Mouse (Mus musculus) adrenal gland, postnatal 10 days (tissue): ENCODE measurements around the gene Nradd. TPM values are rescaled to one million over a fixed set of nuclear protein-coding genes. Genes with fewer than 3 reads are reported as not detected.

Experiments
- DNase-seq: peaks from one replicate; pipeline ENCODE4 v3.0.0; 2021; ENCODE audit warnings: mixed read lengths
- total RNA-seq, 2 experiments: library from RNA; stranded (reverse); gene quantifications; 2 replicates each; pipeline ENCODE4 v1.2.3; 2021

Gene Nradd
- total RNA-seq, 2 experiments from 2014 or later = 7.7 to 9.8 TPM

DNA sequence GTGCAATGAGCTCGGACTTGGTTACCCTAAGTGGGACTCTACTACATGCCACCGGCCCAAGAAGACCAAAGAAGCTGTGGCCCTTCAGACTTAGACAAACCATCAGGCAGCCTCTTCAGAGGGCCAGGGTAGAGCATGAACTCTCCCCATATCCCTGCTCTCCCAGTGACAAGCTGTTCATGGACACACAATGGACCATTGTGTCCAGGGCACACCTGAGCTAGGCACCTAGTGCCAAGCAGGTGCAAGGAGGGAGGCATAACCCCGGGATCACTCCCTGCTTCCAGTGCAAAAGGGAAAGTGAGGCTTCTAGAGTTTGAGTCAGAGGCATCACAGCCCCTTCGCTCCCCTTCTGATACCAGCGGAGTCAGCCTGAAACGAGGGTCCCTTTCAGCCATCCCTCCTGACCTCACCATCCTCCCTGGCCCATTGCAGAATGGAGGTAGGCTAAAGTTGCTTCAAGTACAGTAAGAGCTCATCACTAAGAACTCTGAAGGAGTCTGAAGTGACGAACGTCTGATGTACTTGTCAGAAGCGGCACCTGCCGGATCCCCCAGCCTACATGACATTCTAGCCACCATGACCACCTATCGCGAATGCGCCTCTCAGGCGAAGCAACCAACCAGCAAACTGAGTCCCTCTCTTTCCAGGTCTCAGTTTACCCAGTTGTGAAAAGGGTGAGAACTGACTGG is 28.9 kb upstream of the Nradd start:
- DNase-seq = no peak

DNA sequence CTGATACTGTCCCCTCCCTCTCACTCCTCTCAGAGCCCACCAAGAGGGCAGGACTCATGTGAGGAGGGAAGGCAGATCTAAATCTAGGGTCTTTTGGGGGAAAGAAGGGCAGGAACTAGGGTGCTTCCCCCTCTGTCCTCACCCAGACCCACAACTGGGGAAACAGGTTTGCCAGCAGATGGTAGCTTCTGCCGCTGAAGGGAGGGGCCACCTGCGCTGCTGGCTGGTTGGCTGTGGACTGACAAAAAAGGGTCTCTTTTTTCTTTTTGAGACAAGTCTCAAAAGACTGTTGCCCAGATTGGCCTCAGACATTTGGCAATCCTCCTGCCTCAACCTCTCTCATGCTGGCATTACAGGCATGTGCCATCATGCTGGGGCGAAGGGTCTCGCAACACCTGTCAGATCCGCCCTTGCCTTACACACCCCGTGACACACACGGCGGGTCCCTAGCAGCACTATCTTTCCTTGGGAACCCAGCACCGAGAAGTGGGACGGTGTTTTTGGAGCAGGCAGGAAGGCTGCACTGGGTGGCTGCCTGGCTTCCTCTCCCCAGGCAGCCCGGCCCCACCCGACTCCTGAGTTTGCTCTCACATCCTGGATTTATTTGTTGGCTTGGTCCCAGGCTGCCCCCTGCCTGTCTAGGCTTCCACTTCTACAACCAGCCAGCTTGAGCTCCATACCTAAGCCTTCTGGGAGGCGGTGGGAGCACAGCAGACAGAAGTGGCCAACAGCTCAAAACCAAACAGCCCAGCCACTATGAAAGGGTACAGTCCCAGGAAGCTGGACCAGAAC is 27.9 kb upstream of the Nradd start:
- DNase-seq = peak; percentile 51

DNA sequence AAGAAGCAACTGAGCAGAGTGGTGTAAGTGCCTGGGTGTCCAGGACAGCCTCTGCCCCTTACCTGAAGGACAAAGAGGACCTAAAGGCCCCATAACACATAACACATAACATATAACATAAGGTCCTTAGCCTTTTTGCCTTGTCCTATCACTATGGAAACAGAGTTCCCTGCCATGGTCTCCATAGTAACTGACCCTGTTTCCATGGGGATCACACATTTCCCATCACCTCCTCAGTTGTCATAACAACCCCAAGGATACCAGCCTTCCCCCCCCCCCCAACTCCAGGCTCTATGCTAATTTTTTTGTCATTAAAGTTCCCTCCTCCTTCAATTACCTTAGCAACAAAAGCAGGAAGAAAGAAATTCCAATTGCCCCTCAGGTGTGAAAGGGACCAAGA is 25.5 kb upstream of the Nradd start:
- no peak for DNase-seq

DNA sequence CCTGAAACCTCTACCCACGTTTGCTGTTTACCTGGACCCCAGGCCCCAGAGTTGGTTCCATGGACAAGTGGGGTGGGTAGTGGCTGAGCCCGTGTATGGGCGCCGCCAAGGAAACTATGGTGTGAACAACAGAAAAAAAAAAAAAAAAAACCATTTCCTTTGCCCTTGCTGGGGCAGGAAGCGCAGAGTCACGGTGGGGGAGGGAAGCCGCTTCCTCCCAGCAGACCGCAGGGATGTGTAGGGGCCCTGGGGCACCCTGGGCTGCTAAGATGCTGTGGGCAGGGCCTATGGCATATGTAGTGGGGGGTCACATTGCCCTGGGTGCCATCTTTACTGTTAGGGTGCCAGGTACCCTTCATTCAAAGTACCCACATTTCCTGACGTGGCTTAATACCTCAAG is 21.0 kb upstream of the Nradd start:
- DNase-seq = no peak

DNA sequence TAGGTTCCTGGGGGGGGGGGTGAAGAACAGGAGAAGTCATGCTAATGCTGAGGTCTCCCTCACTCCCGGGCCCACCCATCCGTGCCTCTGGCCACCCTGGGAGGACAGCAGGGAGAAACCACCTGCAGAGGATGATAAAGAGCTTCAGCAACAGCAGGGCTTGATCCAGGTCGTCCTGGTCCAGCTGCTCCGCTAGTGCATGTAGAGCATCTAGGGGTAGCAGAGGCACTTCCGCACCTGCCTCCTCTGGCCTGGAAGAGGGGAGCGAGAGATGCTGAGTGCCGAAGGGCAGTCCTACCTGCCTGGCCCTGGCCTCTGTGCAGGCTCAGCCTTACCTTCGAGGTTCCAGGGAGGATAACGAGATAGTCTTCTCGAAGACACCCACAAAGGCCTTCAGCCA is 20.0 kb upstream of the Nradd start:
- no peak for DNase-seq

DNA sequence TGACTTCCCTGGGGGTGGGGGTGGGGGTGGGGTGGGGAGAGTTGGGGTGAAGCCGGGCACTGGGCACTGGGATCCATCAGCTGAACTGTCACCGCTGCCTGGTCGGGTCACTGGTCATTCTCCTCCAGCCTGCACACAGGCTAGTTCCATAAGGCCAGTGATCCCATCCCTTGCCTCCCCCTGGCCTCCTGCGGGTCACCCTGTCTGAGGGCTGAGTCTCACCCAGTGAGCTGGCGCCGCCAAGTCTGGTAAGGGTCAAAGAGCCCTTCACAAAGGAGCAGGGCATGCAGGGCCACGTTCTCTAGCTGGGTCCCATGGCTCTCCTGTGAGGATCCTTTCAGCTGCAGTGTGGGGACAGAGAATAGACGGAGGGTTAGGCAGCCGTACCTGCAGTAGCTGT is 19.5 kb upstream of the Nradd start:
- DNase-seq = no peak

DNA sequence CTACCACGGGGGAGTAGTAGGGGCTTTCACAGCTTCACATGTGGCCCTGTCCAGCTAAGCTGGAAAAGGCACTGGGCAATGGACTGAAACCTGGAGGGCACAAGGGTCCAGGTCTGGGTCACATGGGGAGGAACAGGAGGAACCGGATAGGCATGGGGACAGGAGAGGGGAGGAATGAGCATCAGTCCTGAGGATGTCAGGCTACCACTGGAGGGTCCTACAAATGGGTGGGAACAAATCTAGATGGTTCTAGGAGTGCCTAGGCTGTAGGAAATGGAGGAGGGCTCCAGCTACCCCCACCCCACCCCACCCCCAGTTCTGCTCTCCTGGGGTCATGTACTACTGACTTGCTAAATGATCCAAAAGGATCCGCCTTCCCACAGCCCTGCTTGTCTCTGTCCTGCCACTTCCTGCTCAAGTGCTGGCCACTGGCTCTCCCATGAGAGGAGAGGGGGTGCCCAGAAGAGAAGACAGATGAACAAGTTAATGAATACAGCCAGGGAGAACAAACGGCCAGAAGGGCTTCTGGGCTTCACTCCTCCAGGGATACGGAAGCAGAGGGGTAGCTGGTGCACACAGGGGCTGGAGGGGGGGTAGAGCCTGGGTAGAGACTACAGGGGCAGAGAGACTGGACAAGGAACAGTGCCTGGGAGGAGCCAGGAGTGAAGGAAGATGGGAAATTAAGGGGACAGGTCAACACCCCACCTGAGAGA is 18.7 kb upstream of the Nradd start:
- no peak for DNase-seq

DNA sequence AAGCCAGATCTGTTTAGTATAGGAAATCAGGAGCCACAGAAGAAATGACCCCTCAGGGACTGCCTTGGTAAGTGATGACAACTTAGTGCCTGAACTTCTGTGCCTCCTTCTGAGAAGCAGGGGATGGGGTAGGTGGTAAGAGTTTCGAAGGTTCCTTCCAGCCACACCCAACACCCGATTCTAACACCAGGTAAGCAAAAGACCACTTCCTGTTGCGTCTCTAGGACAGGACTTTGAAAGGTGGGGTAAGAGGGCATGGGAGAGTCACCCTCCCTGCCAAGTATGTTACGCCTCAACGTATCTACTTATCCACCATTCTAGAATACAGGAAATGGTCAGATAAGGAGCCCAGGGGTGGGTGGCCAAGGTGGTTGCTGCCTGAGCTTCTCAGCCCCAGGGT is 16.8 kb upstream of the Nradd start:
- DNase-seq = no peak

DNA sequence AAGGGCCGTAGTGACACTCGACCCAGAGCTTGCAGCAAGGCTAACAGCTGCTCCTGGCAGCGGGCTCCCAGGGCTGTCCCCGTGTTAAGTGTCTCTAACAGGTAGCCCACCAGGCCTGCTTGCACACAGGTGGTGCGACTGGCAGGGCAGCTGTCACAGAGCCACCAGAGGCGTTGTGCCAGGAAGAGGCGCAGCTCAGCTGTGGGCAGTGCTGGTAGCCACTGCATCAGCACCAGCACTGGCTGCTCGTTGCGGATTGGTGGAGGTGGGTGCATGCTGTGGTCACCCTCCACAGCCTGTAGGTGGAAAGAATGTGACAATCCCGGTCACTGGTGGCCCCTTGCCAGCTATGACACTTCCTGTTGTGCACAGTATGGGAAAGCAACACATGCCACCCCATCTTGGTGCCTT is 14.4 kb upstream of the Nradd start:
- no peak for DNase-seq

DNA sequence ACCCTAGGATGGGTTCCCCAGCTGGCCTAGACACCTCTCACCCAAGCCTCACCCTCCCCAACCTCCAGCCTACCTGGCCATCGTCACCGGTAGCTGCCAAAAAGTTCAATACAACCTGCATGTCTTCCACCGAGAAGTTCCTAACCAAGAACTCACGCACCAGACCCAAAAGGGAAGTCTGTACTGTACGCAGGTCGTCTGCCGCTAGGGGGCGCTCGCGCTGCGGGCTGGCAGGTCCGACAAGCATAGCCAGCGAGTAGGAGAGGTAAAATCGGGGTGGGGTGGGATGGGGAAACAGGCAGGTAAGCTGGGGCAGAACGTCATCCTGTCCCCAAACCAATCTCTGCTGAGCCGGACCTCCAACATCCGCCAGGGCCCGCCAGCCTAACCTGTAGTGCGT is 11.0 kb upstream of the Nradd start:
- DNase-seq = peak; percentile 96

DNA sequence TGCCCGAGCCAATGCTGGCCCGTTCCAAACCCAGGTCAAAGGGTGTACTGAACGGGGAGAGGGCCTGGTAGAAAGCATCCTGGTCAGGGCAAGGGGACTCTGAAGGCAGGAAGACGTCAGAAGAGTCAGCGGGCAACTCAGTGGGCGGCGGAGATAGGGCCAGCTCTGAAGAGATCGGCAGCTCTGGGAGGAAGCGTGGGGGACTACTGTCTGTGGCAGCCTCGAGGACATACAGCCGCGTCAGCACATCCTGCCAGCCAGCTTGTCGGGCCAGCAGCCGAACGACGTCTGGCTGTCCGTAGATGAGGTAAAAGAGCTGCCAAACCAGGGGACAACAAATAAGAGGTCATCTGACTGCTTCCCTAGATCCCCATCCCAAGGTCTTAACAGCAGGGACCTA is 9.6 kb upstream of the Nradd start:
- no peak for DNase-seq

DNA sequence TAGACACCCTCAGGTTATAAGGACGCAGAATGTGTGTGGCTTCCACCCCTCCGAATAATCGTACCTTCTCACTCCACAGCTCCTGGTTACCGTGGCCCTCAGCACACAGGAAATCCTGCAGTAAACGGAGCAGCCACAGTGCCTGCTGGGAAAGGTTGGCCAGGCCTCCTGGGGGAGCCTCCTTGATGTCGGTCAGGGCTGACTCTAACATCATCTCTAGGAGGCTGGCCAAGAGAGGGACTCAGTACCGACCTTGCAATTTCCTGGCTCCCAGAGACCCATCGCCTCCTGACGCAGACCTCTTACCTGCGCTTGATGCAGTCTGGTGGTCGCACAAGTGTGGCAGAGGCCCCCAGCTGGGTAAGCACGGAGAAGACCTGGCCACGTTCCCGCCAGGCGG is 8.4 kb upstream of the Nradd start:
- DNase-seq = peak; percentile 47

DNA sequence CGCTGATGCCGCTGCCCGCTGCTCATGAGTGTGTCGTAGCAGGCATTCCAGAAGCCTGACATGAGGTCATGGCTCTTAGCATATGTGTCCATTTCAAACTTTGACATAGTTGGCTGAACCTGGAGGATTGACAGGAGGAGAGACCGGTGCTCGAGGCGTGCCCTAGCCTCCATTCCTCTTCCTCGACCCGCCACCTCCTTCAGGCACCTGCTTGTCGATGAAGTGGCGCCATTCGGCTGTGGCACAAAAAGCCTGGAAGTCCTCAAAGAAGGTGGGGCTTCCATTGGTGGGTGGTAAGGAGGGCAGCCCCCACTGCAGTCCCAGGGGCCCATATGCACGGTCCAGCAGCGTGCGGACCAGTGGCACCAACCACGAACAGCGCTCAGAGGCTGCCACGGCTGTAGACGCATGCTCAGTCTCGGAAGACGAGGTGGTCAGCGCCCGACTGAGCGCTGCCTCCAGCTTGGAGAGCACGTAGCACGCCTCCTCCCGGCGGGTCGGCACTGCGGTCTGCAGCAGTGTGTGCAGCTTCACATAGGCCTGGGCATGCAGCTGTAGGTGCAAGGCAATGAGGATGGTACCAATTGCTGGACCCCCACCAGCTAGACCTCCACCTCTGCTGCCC is 7.5 kb upstream of the Nradd start:
- no peak for DNase-seq

DNA sequence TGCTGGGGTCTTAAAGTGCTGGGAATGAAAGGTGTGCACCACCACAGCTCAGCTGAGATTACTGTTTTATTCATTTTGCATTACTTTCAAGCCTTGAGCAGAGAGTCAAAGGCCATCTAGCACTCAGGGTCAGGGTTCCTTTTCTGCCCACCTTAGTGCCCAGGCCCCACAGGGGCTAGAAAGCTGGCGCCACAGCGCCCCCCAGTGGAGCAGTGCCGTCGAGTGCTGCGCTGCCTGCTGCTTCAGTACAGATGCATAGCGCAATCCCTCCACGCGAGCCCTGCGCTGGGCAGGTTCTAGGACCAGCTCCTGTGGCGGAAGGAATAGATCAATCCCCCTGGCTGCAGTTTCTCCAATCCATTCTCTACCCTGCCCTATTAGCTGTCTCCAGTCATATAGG is 6.9 kb upstream of the Nradd start:
- peak; percentile 86 for DNase-seq

DNA sequence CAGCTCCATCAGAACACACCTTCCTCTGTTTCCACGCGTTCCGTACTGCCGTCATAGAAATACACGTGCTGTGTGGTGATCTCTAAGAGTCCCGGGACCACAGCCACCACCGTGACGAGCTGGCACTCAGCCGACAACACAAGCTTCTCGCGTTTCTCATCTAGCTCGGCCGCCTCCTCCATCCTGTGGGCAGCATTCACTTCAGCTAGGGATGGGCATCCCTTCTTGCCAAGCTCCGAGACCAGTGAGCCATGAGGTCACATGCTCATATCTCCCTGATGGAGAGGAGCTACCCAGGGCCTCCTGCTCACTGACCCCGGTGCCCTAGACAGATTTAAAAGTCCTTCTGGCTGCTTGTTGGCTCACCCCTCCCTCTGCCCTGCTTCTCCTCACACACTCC is 5.9 kb upstream of the Nradd start:
- DNase-seq = no peak

DNA sequence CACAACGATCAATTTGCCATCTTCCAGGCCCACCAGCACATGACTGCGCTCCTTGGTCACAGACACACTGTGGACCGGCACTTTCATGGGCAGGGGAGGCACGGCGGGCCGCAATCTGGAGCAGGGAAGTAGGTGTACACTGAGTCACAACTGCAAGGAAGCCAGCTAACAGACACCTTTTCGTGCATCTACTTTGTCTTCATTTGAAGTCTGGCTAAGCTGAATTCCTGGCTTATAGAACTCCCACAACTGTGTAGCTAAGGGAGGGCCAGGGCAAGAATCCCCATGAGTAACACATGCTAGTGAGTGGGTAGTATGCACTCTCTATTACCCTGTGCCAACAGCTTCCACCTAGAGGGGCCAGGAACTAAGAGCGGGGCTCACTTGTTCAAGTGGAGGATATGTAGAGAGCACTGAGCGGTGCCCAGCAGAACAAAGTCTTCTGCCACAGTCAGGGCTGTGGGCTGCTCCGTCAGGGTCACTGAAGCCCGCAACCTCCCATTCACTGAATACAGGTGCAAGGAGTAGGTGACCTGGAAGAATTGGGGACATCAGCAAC is 1.2 kb upstream of the Nradd start:
- no peak for DNase-seq

DNA sequence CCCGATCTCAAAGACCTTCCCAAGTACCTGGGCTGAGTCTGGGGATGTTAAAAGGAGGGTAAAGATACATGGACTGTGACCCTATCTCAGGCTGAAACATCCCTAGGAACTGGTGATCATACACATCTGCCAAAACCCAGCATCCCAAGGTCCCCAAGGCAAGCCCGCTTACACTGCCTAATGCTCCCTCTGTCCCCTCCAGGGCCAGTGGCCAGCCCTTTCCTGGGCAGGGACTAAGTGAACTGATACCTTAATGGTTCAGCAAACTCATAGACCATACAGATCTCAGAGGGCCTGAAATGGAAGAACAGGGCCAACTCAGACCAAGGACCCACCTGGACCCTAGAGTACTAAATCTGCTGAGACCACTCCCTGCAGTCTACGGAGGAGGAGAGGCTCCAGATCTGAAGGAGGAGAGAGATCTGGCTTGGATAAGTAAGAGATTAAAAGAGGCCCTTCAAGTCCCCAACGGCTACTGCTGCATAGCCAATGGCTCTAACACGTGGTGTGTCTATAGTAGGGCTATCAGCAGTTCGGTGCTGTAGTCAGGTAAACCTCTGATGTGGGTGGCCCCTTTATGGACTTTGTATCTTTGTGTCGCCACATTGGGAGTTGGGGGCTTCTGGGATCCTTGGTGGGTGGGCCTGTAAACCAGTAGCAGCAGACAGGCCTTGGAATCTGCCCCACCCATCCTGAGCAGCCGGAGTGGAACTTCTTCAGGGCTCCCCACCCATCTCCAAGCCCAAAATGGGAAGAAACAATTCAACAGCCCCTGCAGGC is 646 bp downstream of the Nradd start:
- DNase-seq = no peak

DNA sequence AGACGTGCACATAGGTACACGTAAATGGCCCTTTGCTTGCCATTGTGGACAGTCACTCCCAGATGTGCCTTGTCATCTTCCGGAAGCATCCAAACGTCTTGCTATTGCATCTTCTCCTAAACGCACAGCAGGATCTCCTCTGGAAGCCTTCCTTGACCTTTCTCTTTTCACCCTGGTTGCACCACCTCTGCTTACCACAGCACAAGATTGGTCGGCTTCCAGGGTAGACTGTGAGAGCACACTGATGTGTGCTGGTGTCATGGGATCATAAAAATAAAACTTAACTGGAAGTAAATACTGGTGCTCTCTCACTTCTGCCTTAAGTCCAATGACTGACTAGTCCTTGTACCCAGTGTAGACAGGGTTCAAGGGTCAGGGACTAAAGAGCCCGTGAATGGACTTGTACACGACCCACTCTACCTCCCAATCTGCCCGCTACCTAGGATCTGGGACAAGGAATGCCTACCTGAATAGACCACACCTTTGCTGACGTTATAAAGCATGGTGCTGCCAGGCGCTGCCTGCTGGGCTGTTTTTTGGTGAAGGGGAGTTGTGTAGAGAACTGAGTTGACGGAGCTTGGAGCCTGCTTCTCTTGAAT is 1.5 kb downstream of the Nradd start:
- peak; percentile 42 for DNase-seq

DNA sequence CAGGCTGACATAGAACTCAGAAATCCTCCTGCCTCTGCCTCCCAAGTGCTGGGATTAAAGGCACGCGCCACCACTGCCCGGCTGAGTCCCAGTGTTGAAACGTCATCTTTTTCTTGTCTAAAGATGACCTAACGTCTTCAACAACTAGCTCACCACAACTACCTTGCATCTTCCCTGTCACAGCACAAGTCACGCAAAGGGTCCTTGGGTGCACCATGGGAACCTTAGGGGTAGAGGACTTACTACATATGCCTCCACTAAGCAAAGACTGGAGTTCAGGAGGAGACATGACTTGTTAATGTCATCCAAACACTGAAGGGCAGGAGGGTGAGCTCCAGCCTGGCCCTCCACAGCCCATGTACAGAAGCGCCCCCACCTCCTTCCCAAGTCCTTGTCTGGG is 3.6 kb downstream of the Nradd start:
- DNase-seq = no peak

DNA sequence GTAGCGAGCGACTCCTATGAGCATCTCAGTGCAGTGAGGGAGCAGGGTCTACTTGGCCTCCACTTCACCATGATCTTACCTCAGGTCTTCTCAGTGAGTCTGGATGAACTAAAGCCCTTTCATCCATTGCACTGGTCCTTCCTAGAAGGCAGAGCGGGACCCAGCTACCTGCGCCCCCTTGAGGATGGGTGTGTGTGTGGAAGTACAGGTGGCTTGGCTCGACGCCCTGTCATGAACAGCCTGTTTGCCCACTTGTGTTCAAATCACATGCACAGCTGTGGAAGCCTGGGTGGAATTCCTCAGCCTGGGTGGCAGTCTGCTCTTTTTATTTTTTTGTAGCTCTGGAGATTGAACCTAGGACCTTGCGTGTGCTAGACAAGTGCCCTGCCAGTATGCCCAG is 4.1 kb downstream of the Nradd start:
- DNase-seq = no peak

DNA sequence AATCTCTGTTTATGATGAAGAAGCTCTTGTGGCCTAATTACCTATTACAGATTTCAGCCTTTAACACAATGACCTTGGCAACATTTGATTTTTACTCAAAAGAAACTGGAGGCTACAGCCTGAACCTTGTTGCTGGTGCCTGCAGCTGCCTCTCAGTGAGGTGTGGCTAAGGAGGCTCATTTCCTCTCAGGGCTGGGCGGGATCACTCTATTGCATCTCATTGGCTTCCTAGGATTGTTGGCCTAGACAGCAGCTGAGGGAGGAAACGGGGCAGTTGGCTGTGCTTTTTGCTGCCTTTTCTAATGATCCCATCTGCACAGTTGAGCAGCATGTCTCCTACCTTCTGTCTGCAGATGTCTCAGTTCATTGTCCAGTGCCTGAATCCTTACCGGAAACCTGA is 7.2 kb downstream of the Nradd start:
- DNase-seq = no peak
